Mouse (Mus musculus) forebrain, embryonic 15.5 days (tissue): ENCODE measurements at regions not wholly inside any gene's neighbourhood (a gene's known extent, or its start where the extent isn't known, plus 50 kb on each side); places are given as distances from the start of the nearest gene placed in this dataset.
A peak's percentile ranks its signal among the peaks of the same experiment; 100 is the strongest.

Source experiments
- ATAC-seq: fragments of 200-750 bp; cut with Nextera tagmentation; replicated peaks from 2 replicates; pipeline ENCODE4 v1.8.0; 2017; ENCODE audit warnings: mild to moderate bottlenecking, moderate TSS enrichment, moderate library complexity
- H3K27ac ChIP-seq: fragments of 300-500 bp; sonication (generic); replicated peaks from 2 replicates; pipeline ENCODE4 v1.5.1; 2015; ENCODE audit warnings: mild to moderate bottlenecking, inconsistent platforms
- H3K27me3 ChIP-seq: fragments of 300-500 bp; sonication (generic); 2 replicates; pipeline ENCODE4 v1.6.1; 2015; ENCODE audit warnings: inconsistent platforms
- H3K36me3 ChIP-seq: fragments of 300-500 bp; sonication (generic); 2 replicates; pipeline ENCODE4 v1.6.1; 2015; ENCODE audit warnings: mild to moderate bottlenecking, inconsistent platforms
- H3K4me1 ChIP-seq: fragments of 300-500 bp; sonication (generic); 2 replicates; pipeline ENCODE4 v1.6.1; 2015; ENCODE audit warnings: inconsistent platforms
- H3K4me2 ChIP-seq: fragments of 300-500 bp; sonication (generic); replicated peaks from 2 replicates; pipeline ENCODE4 v1.6.1; 2015; ENCODE audit warnings: mild to moderate bottlenecking, inconsistent platforms
- H3K4me3 ChIP-seq: fragments of 300-500 bp; sonication (generic); 2 replicates; pipeline ENCODE4 v1.5.1; 2015; ENCODE audit warnings: mild to moderate bottlenecking, inconsistent platforms
- H3K9ac ChIP-seq: fragments of 300-500 bp; sonication (generic); replicated peaks from 2 replicates; pipeline ENCODE4 v1.6.1; 2015; ENCODE audit warnings: mild to moderate bottlenecking, inconsistent platforms
- H3K9me3 ChIP-seq: fragments of 300-500 bp; sonication (generic); 2 replicates; pipeline ENCODE4 v1.6.1; 2016; ENCODE audit warnings: inconsistent platforms
- WGBS: fragments of 180-500 bp; shearing (Covaris S2); methylation state at CpG from one replicate; pipeline ENCODE4 v1.1.7; 2015; ENCODE audit warnings: mixed read lengths; 5-methylcytosine and 5-hydroxymethylcytosine counted together

GRCm38 (mm10) chr5:47557152-47557800 lies 425.7 kb upstream of the Slit2 start:
- Histone ChIP-seq H3K4me1 (peaks cover 4% of the 10 kb centered on the region; the same call in 1 of the 2 replicates), H3K27me3 (no peaks in the 10 kb centered on the region), H3K4me3 (no peak overlapping the region), H3K9me3 (no peaks in the 10 kb centered on the region), H3K4me2 (no peak overlapping the region), H3K27ac (no peak overlapping the region), H3K9ac (no peak overlapping the region), H3K36me3 (no peaks in the 10 kb centered on the region)
- 0 out of 2 replicates have a peak, but pooled peaks have one; percentile 58 for ATAC-seq
- WGBS = 11% methylated on average over 8 of the region's 8 CpGs
